ENCODE assay signal across 8 mouse cellular contexts in genomic region chrX:52611987-52612670, GRCm38 (mm10). TPM values are rescaled to one million over a fixed set of nuclear protein-coding genes. Genes with fewer than 3 reads are reported as not detected.
A peak's percentile ranks its signal among the peaks of the same experiment; 100 is the strongest.
DNase-seq lines count a peak whose midpoint lies in the region; ATAC-seq and TF ChIP-seq lines count a peak whose summit lies in the region.

No protein-coding gene starts in this region.

- H3K4me3 ChIP-seq in heart, embryonic 10.5 days, result peak overlapping the region; percentile 67
- H3K4me3 ChIP-seq in cortical plate, adult 2 months (ENCODE audit: insufficient read depth, low read length), result peak overlapping the region; percentile 36
- peak overlapping the region; percentile 56 for H3K4me3 ChIP-seq in heart, postnatal 0 days (ENCODE audit: low read depth, low read length)
- peak overlapping the region; percentile 68 for H3K4me3 ChIP-seq in limb, embryonic 13.5 days
- peak overlapping the region; percentile 40 for H3K4me3 ChIP-seq in olfactory bulb, adult 2 months (ENCODE audit: insufficient read depth, low read depth, low read length)

- H3K27me3 ChIP-seq in heart, embryonic 10.5 days (ENCODE audit: insufficient read depth, poor library complexity, severe bottlenecking), result no peaks in the 10 kb centered on the region; the same call in 1 of the 2 replicates
- H3K27me3 ChIP-seq in heart, postnatal 0 days (ENCODE audit: control insufficient read depth, insufficient read depth, low read length), result no peaks in the 10 kb centered on the region; the same call in 1 of the 2 replicates
- H3K27me3 ChIP-seq in limb, embryonic 13.5 days, result peaks cover 14% of the 10 kb centered on the region; the same call in 1 of the 2 replicates

- peak overlapping the region; percentile 74 for H3K4me2 ChIP-seq in heart, postnatal 0 days (ENCODE audit: low read depth, low read length)
- H3K4me2 ChIP-seq in limb, embryonic 13.5 days (replicated peaks), result peak overlapping the region; percentile 62

- ATAC-seq in heart, postnatal 0 days (ENCODE audit: insufficient read depth, low read depth), result no peak
- no peak for ATAC-seq in limb, embryonic 13.5 days (ENCODE audit: low FRiP score, low read depth)

- no peaks in the 10 kb centered on the region for H3K36me3 ChIP-seq in heart, embryonic 10.5 days
- H3K36me3 ChIP-seq in heart, postnatal 0 days (replicated peaks; ENCODE audit: control insufficient read depth, insufficient read depth, low read length), result no peaks in the 10 kb centered on the region
- H3K36me3 ChIP-seq in limb, embryonic 13.5 days, result no peaks in the 10 kb centered on the region

- H3K9me3 ChIP-seq in heart, embryonic 10.5 days, result no peaks in the 10 kb centered on the region
- H3K9me3 ChIP-seq in heart, postnatal 0 days (replicated peaks; ENCODE audit: control insufficient read depth, low read length), result no peaks in the 10 kb centered on the region
- H3K9me3 ChIP-seq in limb, embryonic 13.5 days, result no peaks in the 10 kb centered on the region

- H3K4me1 ChIP-seq in heart, embryonic 10.5 days, result peaks cover 15% of the 10 kb centered on the region; the same call in 1 of the 2 replicates
- H3K4me1 ChIP-seq in cortical plate, adult 2 months (ENCODE audit: control insufficient read depth, insufficient read depth, low read length), result no peaks in the 10 kb centered on the region; the same call in 1 of the 2 replicates
- H3K4me1 ChIP-seq in heart, postnatal 0 days (ENCODE audit: control insufficient read depth, insufficient read depth), result no peaks in the 10 kb centered on the region
- peaks cover 32% of the 10 kb centered on the region for H3K4me1 ChIP-seq in limb, embryonic 13.5 days
- peaks cover 3% of the 10 kb centered on the region for H3K4me1 ChIP-seq in olfactory bulb, adult 2 months (ENCODE audit: control insufficient read depth, insufficient read depth, low read length)

- TF ChIP-seq CTCF in cortical plate, adult 2 months (IDR thresholded peaks at IDR 0.05; ENCODE audit: extremely low read depth, insufficient read depth, low read length), result no peak
- no peak for TF ChIP-seq CTCF in heart, postnatal 0 days (IDR thresholded peaks at IDR 0.05; ENCODE audit: low read depth)
- TF ChIP-seq CTCF in olfactory bulb, adult 2 months (IDR thresholded peaks at IDR 0.05; ENCODE audit: insufficient read depth, low read depth, low read length), result no peak

- TF ChIP-seq POLR2A in cortical plate, adult 2 months (IDR thresholded peaks at IDR 0.05; ENCODE audit: extremely low read depth, insufficient read depth, low read length), result no peak
- no peak for TF ChIP-seq POLR2A in olfactory bulb, adult 2 months (IDR thresholded peaks at IDR 0.05; ENCODE audit: insufficient read depth, low read depth, low read length)

- WGBS in heart, embryonic 10.5 days, result 16% methylated on average over 28 of the region's 28 CpGs
- WGBS in heart, postnatal 0 days, result 22% methylated on average over 28 of the region's 28 CpGs
- 16% methylated on average over 28 of the region's 28 CpGs for WGBS in limb, embryonic 13.5 days
- WGBS in olfactory bulb, adult 2 months, result 21% methylated on average over 28 of the region's 28 CpGs

- H3K27ac ChIP-seq in heart, embryonic 10.5 days, result peak overlapping the region; percentile 87
- no peak overlapping the region for H3K27ac ChIP-seq in cortical plate, adult 2 months (ENCODE audit: insufficient read depth, low read length)
- 0 out of 2 replicates have a peak overlapping the region, but pooled peaks have one; percentile 13 for H3K27ac ChIP-seq in heart, postnatal 0 days (ENCODE audit: low read depth)
- H3K27ac ChIP-seq in limb, embryonic 13.5 days, result peak overlapping the region; percentile 91
- no peak overlapping the region for H3K27ac ChIP-seq in olfactory bulb, adult 2 months (ENCODE audit: insufficient read depth, low read depth, low read length)

- no peak for TF ChIP-seq EP300 in heart, postnatal 0 days (IDR thresholded peaks at IDR 0.05; ENCODE audit: low read depth)

- H3K9ac ChIP-seq in heart, postnatal 0 days (replicated peaks; ENCODE audit: low read depth, low read length), result no peak overlapping the region; the same call in 1 of the 2 replicates
- H3K9ac ChIP-seq in limb, embryonic 13.5 days, result peak overlapping the region; percentile 86

- DNase-seq in heart, embryonic 10.5 days (ENCODE audit: low spot score), result peak; percentile 74
- no peak for DNase-seq in heart, adult 9 months (ENCODE audit: low spot score in 2 of 2)
- no peak for DNase-seq in heart, postnatal 0 days (ENCODE audit: low spot score)
- DNase-seq in adrenal gland, postnatal 4 days (ENCODE audit: low spot score in 2 of 2), result no peak
- no peak for DNase-seq in ovary, postnatal 10 days (ENCODE audit: low spot score)

RNA-seq across cellular contexts. Expression of gene Gpc3, which starts 1.6 kb away (rescaled TPM):
- 484 and 654 TPM in 2 replicates for polyA plus RNA-seq in heart, embryonic 10.5 days (2016; fragmentation: Nextera tagmentation; extraction: Ambion mirVana)
- 2.4 and 3.2 TPM in 2 replicates for polyA plus RNA-seq in cortical plate, adult 2 months (2012; rRNA removed)
- 45.1 and 64.9 TPM in 2 replicates for total RNA-seq in heart, postnatal 0 days (2014; rRNA removed; ENCODE audit: low replicate concordance)
- 140 and 147 TPM in 2 replicates for polyA plus RNA-seq in heart, postnatal 0 days (2015; fragmentation: Nextera tagmentation; extraction: Ambion mirVana)
- 1,264 and 1,302 TPM in 2 replicates for polyA plus RNA-seq in limb, embryonic 13.5 days (2015; fragmentation: Nextera tagmentation; extraction: Ambion mirVana)
- polyA plus RNA-seq in olfactory bulb, adult 2 months (2012; ENCODE audit: insufficient read depth, insufficient read length, low replicate concordance, missing spikeins), result not detected in 2 replicates
- 100 to 1,000 TPM; 202 to 258 TPM for total RNA-seq in adrenal gland, postnatal 4 days (2021)

Comparison
In these comparisons a context has a peak if more than half of its experiments do, and no peak if none do; other contexts are left out.
1. H3K27ac ChIP-seq: peak in heart, embryonic 10.5 days (single experiment), heart, postnatal 0 days (single experiment) and limb, embryonic 13.5 days (single experiment); none in cortical plate, adult 2 months (single experiment) and olfactory bulb, adult 2 months (single experiment).
2. RNA of gene Gpc3, which starts 1.6 kb away (polyA plus RNA-seq): 1,264 to 1,302 TPM in limb, embryonic 13.5 days, 484 to 654 TPM in heart, embryonic 10.5 days and 140 to 147 TPM in heart, postnatal 0 days; 2.4 to 3.2 TPM in cortical plate, adult 2 months and not detected in olfactory bulb, adult 2 months; every median in the first group is over 10 times any median in the second.
3. Peak in every context shown above with its lines, with median percentiles within 50 percentile points of each other: H3K4me3 ChIP-seq.